Mouse (Mus musculus): ENCODE data around the gene Cpt1a. TPM values are rescaled to one million over a fixed set of nuclear protein-coding genes. Genes with fewer than 3 reads are reported as not detected.

Cpt1a gene
- total and polyA plus RNA-seq, 3 experiments = 214 to 463 (median 344) TPM

DNA sequence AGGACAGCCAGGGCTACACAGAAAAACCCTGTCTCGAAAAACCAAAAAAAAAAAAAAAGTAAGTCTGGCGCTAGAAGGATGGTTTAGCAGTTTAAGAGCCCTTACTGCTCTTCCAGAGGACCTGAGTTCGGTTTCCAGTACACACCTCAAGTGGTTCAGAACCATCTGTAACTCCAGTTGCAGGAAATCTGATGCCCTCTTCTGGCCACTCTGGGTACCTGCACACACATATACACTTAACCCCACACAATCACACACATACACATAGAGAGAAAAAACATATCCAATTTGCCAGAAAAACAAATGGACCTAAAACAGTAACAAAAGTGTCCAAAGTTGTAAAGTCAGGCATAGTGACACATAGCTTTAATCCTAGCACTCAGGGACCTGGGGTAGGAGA, 43.0 kb downstream of the Cpt1a start:
- no peak for DNase-seq

DNA sequence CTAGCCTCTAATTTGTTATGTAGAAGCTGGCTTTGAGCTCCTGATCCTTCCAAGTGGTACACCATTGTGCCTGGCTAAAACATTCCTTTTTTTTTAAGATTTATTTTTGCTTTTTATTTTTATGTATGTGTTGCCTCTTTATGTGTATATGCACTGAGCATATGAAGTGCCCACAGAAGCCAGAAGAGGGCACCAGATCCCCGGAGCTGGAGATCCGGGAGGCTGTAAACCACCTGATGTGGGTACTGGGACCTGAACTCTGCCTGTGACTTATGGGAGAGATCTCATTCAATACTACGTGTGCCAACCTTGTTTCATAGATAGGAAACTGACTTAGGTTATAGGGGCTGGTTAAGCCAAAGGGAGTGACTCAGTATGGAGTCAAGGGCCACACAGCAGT, 46.1 kb downstream of the Cpt1a start:
- DNase-seq = no peak

GRCm38 (mm10) chr19:3373380-3373779, 51.2 kb downstream of the Cpt1a start:
- DNase-seq = no peak

DNA sequence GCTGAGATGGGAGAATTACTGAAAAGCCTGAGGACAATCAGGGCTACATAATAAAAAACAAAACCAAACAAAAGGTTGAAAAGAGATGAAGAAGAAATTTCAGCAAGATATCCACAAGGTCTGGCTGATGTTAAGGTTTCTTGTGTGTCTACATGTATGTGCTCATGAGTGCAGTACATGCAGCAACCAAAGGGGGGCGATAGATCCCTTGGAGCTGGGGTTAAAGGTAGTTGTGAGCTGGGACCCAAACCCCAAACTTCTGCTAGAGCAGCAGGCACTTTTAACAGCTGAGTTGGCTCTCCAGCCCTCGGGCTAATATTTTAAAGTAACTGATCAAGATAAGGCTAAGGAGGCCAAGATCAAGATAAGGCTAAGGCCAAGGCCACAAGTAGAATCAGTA, 51.9 kb downstream of the Cpt1a start:
- no peak for DNase-seq

DNA sequence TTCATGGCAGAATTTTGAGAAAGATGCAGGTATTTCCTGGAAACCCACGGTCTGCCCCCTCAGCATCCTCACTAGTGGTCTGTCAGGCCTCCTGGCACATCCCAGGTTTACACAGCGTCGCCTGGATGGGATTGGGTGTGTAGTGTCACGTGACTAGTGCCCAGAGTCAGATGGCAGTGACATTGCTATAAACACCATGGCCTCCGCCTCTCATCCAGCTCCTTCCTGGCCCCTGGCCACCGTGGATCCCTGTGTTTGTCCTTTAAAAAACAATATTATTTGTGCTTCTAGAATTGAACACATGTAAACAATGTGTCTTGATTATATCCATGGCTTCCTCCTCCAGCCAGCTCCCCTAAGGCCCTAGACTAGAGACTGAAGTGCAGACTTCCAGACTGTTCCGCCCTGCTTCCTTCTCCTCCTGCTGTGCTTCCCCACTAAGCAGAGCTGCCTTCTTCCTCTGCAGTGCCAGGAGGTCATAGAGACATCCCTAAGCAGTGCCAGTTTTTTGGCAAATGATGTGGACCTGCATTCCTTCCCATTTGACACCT, 53.9 kb downstream of the Cpt1a start:
- no peak for DNase-seq

DNA sequence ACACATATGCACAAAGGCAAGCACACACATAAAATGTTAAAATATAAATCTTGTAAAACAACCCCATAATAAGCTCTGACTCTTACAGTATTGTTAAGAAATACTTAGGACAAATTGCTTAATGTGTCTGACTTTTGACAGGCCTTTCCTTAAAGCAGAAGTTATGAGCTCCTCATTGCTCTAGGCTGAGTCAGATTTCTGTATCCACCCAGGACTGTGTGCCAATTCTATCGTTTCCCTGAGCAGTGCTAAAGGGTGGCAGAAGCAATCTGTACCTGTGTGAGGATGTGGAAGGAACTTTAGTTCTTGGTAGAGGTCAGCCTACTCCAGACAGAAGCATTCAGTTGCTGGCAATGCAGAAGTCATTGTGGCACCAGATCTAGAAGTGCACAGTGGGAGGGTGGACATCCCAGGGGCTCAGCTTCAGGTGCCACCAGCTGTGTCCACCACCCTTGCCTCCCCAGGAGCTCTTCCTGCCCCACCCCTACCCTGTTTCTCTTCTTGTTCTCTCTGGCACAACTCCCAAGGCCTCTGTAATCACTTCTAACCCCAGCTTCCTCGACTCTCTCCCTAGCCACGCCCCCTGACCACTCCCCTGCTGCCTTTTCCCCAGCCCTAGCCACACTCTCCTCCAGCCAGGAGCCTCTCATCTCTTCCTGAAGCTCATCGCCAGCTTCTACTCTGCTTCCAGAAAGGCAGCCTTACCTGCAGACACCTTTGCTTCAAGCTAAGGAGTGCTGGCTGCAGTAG, 55.0 kb downstream of the Cpt1a start:
- peak; percentile 72 for DNase-seq

GRCm38 (mm10) chr19:3378614-3379013, 56.5 kb downstream of the Cpt1a start:
- no peak for DNase-seq

DNA sequence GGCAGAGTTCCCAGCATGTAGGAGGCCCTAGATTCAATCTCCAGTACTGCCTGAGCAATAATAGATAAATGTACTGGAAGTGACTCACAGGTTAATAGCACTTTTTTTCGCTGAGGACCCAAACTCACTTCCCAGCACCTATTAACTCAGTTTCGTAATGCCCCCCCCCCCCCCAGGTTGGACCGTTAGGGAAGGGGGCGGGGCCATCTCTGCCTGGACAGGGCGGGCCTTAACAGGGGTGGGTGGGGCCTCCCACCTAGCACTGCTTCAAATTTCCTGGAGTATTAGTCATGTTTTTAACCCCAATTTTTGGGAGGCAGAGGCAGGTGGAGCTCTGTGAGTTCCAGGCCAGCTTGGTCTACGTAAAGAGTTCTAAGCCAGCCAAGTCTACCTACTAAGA, 65.9 kb downstream of the Cpt1a start:
- no peak for DNase-seq

- DNase-seq = peak; percentile 92
These were observed 66.5 kb downstream of the Cpt1a start, which contains the start of gene Tesmin for GRCm38 (mm10) chr19:3388629-3389057. TSS of gene Tesmin (plus strand) at chr19:3388857.

- DNase-seq = peak; percentile 95
These were observed 67.0 kb downstream of the Cpt1a start for GRCm38 (mm10) chr19:3389089-3389488.

- no peak for DNase-seq
These were observed 70.2 kb downstream of the Cpt1a start for GRCm38 (mm10) chr19:3392384-3392783.

- DNase-seq = no peak
These were observed 72.1 kb downstream of the Cpt1a start for GRCm38 (mm10) chr19:3394216-3394615.

- no peak for DNase-seq
These were observed 77.9 kb downstream of the Cpt1a start for GRCm38 (mm10) chr19:3400057-3400456.

DNA sequence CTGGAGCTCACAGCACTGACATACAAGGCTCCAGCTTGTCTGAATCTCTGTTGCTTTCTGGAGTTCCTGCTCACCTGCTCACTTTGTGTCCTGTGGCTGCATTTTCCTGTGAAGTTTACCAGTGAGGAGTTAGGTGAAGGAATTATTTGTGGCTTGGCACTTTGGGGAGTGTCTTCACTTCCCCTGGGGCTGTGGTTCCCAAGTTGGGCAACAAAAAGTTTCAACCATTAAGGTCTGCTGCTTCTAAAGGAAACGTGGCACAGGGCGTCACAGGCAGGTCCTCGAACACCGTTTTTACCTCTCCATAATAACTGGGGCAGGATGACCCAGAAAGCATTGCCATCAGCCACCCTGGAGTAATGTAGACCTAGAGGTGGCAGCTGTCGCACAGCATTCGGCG, 79.4 kb downstream of the Cpt1a start:
- DNase-seq = no peak

GRCm38 (mm10) chr19:3401943-3402342, 79.8 kb downstream of the Cpt1a start:
- no peak for DNase-seq

DNA sequence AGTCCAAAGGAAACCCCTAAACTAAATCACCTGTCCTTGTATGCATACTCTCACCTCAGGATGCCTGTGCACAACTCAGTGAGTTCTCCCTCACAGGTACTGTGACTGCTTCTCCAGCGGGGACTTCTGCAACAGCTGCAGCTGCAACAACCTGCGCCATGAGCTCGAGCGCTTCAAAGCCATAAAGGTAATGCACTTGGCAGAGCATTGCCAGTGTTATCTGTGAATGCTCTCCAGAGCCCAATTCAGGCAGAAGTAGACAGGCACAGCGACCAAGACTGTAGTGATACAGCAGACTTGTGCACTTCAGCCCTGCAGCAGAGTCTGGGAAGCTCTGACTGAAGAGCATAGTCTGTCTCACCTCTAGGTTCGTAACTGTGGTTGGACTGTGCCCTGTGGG, 80.3 kb downstream of the Cpt1a start:
- no peak for DNase-seq

DNA sequence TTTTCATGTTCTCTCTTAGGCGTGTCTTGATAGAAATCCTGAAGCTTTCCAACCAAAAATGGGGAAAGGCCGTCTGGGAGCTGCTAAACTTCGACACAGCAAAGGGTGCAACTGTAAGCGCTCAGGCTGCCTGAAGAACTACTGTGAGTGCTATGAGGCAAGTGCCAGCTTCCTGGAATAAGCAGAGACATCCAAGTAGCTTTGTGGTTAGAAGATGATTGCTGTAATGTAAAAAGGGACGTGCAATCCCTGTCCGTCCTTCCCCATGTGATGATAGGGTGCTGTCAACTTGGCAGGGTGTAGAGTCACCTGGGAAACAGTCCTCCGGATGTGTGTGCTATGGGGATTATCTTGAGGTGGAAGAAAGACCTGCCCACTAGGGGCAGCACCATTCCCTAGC, 81.9 kb downstream of the Cpt1a start:
- no peak for DNase-seq

DNA sequence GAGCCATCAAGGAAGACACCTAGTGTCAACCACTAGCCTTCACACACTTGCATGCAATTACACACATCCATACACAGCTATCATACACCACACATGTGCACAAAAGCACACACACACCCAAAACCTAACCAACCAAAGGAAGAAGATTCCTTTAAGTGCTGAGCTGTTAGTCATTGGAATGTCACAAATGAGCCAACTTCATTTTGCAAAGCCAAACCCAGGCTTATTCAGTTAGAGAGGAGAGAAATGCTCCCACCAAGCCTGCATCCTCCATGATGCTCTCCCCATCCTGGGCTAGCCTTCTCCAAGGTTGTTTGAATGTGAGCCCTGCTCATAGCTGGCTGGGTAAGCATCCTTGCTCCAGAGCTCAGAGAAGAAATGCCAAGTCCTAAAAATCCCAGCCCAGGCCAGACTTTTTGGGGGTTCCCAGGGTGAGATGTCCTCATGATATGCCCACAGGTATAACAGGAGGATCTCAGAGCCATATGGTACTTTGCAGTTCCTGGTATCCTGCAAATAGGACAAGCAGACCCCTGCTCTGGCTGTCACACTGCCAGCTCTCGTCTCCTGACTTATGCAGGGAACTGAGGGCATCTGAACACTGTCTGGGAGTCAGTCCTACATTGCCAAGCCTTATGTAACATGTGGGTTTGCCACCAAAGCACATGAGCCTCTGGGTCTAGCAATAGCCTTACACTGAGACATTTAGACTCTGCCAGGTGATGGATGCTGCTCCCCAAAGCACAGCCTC, 83.6 kb downstream of the Cpt1a start:
- no peak for DNase-seq

GRCm38 (mm10) chr19:3414268-3414733, 92.2 kb downstream of the Cpt1a start, which contains the start of gene Gal:
TSS of gene Gal (minus strand) at chr19:3414544.
- DNase-seq = peak; percentile 47

- DNase-seq = peak; percentile 68
These were observed 97.1 kb downstream of the Cpt1a start for GRCm38 (mm10) chr19:3419251-3419650.

DNA sequence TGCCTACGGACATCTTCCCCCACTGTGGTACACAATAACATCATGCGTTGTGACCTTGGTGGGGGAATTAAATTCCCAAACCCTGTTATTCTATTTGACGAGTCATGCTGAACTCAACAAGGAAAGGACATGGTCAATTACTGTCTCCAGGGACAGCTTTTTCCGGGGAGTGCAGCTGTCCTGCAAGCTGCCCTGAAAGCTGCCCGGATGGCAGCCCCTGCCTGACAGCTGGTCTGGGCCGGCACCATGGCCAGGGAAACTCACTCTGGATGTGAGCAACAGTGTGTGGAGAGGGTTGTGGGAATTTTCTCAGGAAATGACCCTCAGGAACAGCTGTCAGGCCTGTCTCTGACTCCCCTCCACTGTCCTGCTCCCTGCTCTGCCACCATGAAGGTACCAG, 100.4 kb downstream of the Cpt1a start:
- no peak for DNase-seq

GRCm38 (mm10) chr19:3422981-3423380, 100.8 kb downstream of the Cpt1a start:
- DNase-seq = no peak

- DNase-seq = no peak
These were observed 102.1 kb downstream of the Cpt1a start for GRCm38 (mm10) chr19:3424214-3424613.

Data from adrenal gland, adult 2 months (tissue).